Mouse (Mus musculus) heart, postnatal 0 days (tissue): ENCODE measurements around the gene Tubb5.

Experiments used
- CTCF ChIP-seq: IDR thresholded peaks from 2 replicates; pipeline ENCODE4 v1.5.1; 2016; ENCODE audit warnings: antibody characterized with exemption, control low read depth, low read depth
- EP300 ChIP-seq: IDR thresholded peaks from 2 replicates; pipeline ENCODE4 v1.6.1; 2016; ENCODE audit warnings: antibody characterized with exemption, low read depth

- TF ChIP-seq CTCF (no peak), EP300 (no peak)
Observed at GRCm38 (mm10) chr17:35800905-35801304, 37.2 kb downstream of the Tubb5 start.
